Mouse (Mus musculus): ENCODE data around the gene Ecm1.

DNA sequence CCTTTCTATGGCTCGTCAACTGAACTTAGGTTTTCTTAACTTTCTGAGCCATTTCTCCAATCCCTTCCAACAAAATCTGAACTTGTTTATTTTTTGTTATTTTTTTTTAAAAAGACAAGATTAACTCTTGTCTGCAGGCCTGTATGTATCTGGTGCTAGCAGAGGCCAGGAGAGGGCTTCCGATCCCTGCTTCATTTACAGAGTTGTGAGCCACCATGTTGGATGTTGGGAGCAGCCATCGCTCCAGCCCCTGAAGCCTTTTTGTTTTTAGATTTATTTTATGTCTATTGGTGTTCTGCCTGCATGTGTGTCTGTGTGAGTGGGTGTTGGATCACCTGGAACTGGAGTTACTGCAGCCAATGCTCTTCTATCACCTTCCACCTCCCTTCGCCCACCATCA is 7.6 kb downstream of the Ecm1 start:
- TF ChIP-seq CTCF (IDR thresholded peaks at IDR 0.05; ENCODE audit: low read depth) (peak; percentile 23), EP300 (IDR thresholded peaks at IDR 0.05; ENCODE audit: low read depth) (no peak)

All from liver, postnatal 0 days (tissue).